Mouse (Mus musculus): ENCODE measurements at regions not wholly inside any gene's neighbourhood (a gene's known extent, or its start where the extent isn't known, plus 50 kb on each side); places are given as distances from the start of the nearest gene placed in this dataset.
A peak's percentile ranks its signal among the peaks of the same experiment; 100 is the strongest.

DNA sequence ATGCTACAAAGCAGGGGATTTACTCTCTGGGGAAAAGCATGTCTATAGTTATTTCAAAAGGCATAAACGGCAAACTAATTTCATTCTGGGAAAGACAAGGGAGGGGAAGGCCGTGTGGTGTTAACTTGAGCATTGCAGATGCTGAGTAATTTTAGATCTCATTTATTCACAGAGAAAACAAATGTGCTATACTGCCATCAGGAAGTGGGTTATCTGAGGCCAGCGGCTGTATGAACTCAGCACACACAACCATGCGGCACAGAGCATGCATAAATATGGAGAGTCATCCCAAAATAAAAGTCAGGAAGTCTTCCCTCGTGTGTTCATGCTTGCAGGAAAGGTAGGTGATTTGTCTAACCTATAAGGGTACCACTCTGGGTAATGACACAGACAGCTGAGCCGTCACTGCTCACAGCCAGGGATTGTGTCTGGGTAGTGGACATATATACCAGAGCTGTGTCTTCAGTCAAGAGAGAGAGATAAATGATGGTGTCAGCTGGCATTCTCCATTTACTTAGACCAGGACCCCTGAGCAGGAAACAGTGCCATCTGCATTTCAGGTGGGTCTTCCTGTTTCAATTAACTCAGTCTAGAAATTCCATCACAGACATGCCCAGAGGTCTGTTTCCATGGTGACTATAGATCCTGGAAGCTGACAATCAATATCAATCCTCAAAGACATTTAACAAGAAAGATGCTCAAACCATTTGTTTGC, 160.3 kb upstream of the Nsun2 start:
- 71% methylated on average over 6 of the region's 6 CpGs for WGBS
- no peak overlapping the region for H3K27ac ChIP-seq (ENCODE audit: low read depth, low read length)

DNA sequence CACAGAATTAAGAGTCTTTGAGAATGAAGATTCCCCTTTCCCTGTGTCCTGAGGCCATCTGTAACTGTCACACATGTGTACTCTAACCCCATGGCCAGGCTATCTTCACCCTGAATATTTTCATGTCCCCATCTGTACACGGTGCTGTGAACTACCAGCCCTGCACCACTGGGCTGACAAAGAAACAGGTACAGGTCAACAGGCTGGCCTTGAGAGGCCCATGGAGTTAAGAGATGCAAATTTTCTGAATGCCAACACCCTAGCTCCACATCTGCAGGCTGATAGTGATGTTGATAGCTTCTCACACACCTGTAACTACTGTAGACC, 159.8 kb upstream of the Nsun2 start:
- H3K4me2 ChIP-seq (ENCODE audit: low read depth, low read length, poor library complexity, severe bottlenecking), result no peak overlapping the region
- H3K4me3 ChIP-seq (ENCODE audit: low read depth, low read length), result no peak overlapping the region
- no peak overlapping the region for H3K9ac ChIP-seq (replicated peaks; ENCODE audit: low read length, poor library complexity, severe bottlenecking)
- H3K9me3 ChIP-seq (ENCODE audit: low read length), result no peaks in the 10 kb centered on the region
- DNase-seq (ENCODE audit: low spot score) (no peak), ATAC-seq (ENCODE audit: low FRiP score) (no peak)
- peaks cover 6% of the 10 kb centered on the region; the same call in 1 of the 2 replicates for H3K4me1 ChIP-seq (ENCODE audit: insufficient read depth, low read length)
- H3K27me3 ChIP-seq (ENCODE audit: insufficient read depth, low read length), result no peaks in the 10 kb centered on the region
- H3K27ac ChIP-seq (ENCODE audit: low read depth, low read length), result no peak overlapping the region
- H3K36me3 ChIP-seq (ENCODE audit: insufficient read depth, low read length), result no peaks in the 10 kb centered on the region
- 62% methylated on average over 1 of the region's 1 CpGs for WGBS
- no peak for TF ChIP-seq CTCF (IDR thresholded peaks at IDR 0.05)

More for the DNA sequence above, 160.3 kb upstream of the Nsun2 start:
- TF ChIP-seq CTCF (IDR thresholded peaks at IDR 0.05), result peak; percentile 7; the same call in 1 of the 2 replicates
- no peaks in the 10 kb centered on the region for H3K9me3 ChIP-seq (ENCODE audit: low read length)
- H3K4me3 ChIP-seq (ENCODE audit: low read depth, low read length), result no peak overlapping the region
- H3K4me2 ChIP-seq (ENCODE audit: low read depth, low read length, poor library complexity, severe bottlenecking), result no peak overlapping the region
- no peak overlapping the region for H3K9ac ChIP-seq (replicated peaks; ENCODE audit: low read length, poor library complexity, severe bottlenecking)
- H3K27me3 ChIP-seq (ENCODE audit: insufficient read depth, low read length), result no peaks in the 10 kb centered on the region
- ATAC-seq (ENCODE audit: low FRiP score) (peak; percentile 44; the same call in 1 of the 2 replicates), DNase-seq (ENCODE audit: low spot score) (peak; percentile 26)
- H3K36me3 ChIP-seq (ENCODE audit: insufficient read depth, low read length), result no peaks in the 10 kb centered on the region
- H3K4me1 ChIP-seq (ENCODE audit: insufficient read depth, low read length), result peaks cover 6% of the 10 kb centered on the region; the same call in 1 of the 2 replicates

DNA sequence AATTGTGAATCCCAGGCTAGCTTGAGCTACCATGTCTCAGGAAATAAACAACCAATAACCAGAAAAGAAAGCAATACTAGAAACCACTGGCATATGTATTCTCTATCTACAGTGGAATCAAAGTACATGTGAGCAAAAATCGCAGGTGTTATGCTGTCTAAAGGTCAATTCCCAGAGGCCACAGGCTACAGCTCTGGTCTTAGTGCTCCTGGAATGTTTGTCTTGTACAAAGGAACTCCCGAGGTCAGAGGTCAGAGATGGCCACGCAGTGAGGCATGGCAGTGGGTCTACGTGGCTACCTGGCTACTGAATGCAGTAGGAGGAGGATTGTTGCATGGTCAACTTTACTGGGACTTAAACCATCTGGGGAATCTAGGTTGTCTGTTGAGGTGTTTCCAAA, 153.1 kb upstream of the Nsun2 start:
- Histone ChIP-seq H3K27ac (ENCODE audit: low read depth, low read length) (no peak overlapping the region), H3K27me3 (ENCODE audit: insufficient read depth, low read length) (no peaks in the 10 kb centered on the region), H3K4me2 (ENCODE audit: low read depth, low read length, poor library complexity, severe bottlenecking) (no peak overlapping the region), H3K4me1 (ENCODE audit: insufficient read depth, low read length) (no peaks in the 10 kb centered on the region), H3K4me3 (ENCODE audit: low read depth, low read length) (no peak overlapping the region), H3K9ac (replicated peaks; ENCODE audit: low read length, poor library complexity, severe bottlenecking) (no peak overlapping the region), H3K9me3 (ENCODE audit: low read length) (no peaks in the 10 kb centered on the region), H3K36me3 (ENCODE audit: insufficient read depth, low read length) (no peaks in the 10 kb centered on the region)
- 71% methylated on average over 4 of the region's 4 CpGs for WGBS
- ATAC-seq (ENCODE audit: low FRiP score) (no peak), DNase-seq (ENCODE audit: low spot score) (no peak)
- no peak for TF ChIP-seq CTCF (IDR thresholded peaks at IDR 0.05)

- peak; percentile 44 for TF ChIP-seq CTCF (IDR thresholded peaks at IDR 0.05)
- Histone ChIP-seq H3K27ac (ENCODE audit: low read depth, low read length) (no peak overlapping the region), H3K4me3 (ENCODE audit: low read depth, low read length) (no peak overlapping the region), H3K9ac (replicated peaks; ENCODE audit: low read length, poor library complexity, severe bottlenecking) (no peak overlapping the region), H3K4me2 (ENCODE audit: low read depth, low read length, poor library complexity, severe bottlenecking) (no peak overlapping the region), H3K9me3 (ENCODE audit: low read length) (no peaks in the 10 kb centered on the region), H3K4me1 (ENCODE audit: insufficient read depth, low read length) (no peaks in the 10 kb centered on the region), H3K27me3 (ENCODE audit: insufficient read depth, low read length) (no peaks in the 10 kb centered on the region), H3K36me3 (ENCODE audit: insufficient read depth, low read length) (no peaks in the 10 kb centered on the region)
- no peak for DNase-seq (ENCODE audit: low spot score)
- no peak for ATAC-seq (ENCODE audit: low FRiP score)
Measured at GRCm38 (mm10) chr13:69384767-69385166, 148.8 kb upstream of the Nsun2 start.

DNA sequence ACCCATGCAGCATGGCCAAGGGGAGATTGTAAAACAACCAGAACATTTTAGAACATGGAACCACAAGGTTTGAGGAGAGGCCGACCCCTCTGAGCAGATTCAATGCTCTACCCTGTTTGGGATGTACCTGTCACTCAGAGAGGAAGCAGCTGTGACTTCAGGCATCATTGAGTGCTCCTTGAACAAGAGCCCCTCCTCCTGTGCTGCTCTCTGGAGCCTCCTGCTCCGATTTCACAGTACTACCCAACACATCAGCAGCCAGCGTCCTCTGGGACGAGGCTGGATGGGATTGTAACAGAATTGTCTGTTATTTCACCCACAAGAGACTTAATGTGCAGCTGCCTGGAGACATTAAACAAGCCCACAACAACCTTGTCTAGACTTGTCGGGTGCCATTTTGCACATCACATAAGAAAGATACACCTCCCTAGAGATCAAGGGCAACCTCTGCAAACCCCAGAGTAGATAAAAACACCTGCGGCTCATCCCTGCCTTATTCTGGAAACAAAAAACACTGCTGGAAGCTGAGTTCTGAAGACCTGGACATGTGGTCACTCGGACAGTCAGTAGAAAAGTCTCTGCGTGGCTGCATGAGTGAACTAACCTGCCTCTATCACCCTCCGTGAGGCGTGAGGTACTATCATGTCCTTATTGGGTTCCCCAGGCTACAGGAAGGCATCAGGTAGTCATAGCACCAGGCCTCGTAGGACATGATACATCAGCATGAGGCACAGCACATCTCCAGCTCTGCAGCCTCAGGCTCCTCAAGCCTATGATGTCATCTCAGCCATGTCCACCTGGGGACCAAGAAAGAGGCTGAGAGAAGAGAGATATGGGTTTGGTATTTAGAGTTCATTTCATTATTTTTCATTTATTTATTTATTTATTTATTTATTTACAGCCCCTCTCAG, 140.4 kb upstream of the Nsun2 start:
- Histone ChIP-seq H3K4me1 (ENCODE audit: insufficient read depth, low read length) (no peaks in the 10 kb centered on the region), H3K9me3 (ENCODE audit: low read length) (no peaks in the 10 kb centered on the region), H3K27ac (ENCODE audit: low read depth, low read length) (no peak overlapping the region), H3K27me3 (ENCODE audit: insufficient read depth, low read length) (no peaks in the 10 kb centered on the region), H3K36me3 (ENCODE audit: insufficient read depth, low read length) (no peaks in the 10 kb centered on the region), H3K4me2 (ENCODE audit: low read depth, low read length, poor library complexity, severe bottlenecking) (no peak overlapping the region), H3K9ac (replicated peaks; ENCODE audit: low read length, poor library complexity, severe bottlenecking) (no peak overlapping the region), H3K4me3 (ENCODE audit: low read depth, low read length) (no peak overlapping the region)
- ATAC-seq (ENCODE audit: low FRiP score), result no peak
- 82% methylated on average over 11 of the region's 11 CpGs for WGBS
- no peak for DNase-seq (ENCODE audit: low spot score)
- TF ChIP-seq CTCF (IDR thresholded peaks at IDR 0.05), result no peak

GRCm38 (mm10) chr13:69394544-69394943, 139.0 kb upstream of the Nsun2 start:
- H3K9ac ChIP-seq (replicated peaks; ENCODE audit: low read length, poor library complexity, severe bottlenecking), result no peak overlapping the region
- WGBS, result 89% methylated on average over 4 of the region's 4 CpGs

More at GRCm38 (mm10) chr13:69394544-69394943, 139.0 kb upstream of the Nsun2 start:
- H3K4me1 ChIP-seq (ENCODE audit: insufficient read depth, low read length), result no peaks in the 10 kb centered on the region
- no peak for ATAC-seq (ENCODE audit: low FRiP score)
- H3K4me3 ChIP-seq (ENCODE audit: low read depth, low read length), result no peak overlapping the region
- DNase-seq (ENCODE audit: low spot score), result no peak
- no peaks in the 10 kb centered on the region for H3K27me3 ChIP-seq (ENCODE audit: insufficient read depth, low read length)
- H3K27ac ChIP-seq (ENCODE audit: low read depth, low read length), result no peak overlapping the region
- no peaks in the 10 kb centered on the region for H3K9me3 ChIP-seq (ENCODE audit: low read length)
- H3K36me3 ChIP-seq (ENCODE audit: insufficient read depth, low read length), result no peaks in the 10 kb centered on the region
- TF ChIP-seq CTCF (IDR thresholded peaks at IDR 0.05), result no peak
- H3K4me2 ChIP-seq (ENCODE audit: low read depth, low read length, poor library complexity, severe bottlenecking), result no peak overlapping the region
